Mouse (Mus musculus) stomach, postnatal 0 days (tissue): Measurements from ENCODE around the gene Pced1a. TPM values are rescaled to one million over a fixed set of nuclear protein-coding genes. Genes with fewer than 3 reads are reported as not detected.
A peak's percentile ranks its signal among the peaks of the same experiment; 100 is the strongest.

Experiments
- ATAC-seq: fragments of 200-750 bp; cut with Nextera tagmentation; 2 replicates; pipeline ENCODE4 v1.8.0; 2017; ENCODE audit not compliant: low FRiP score, low TSS enrichment
- DNase-seq: peaks from one replicate; pipeline ENCODE4 v3.0.0-alpha.2; 2016; ENCODE audit warnings: low spot score
- H3K27ac ChIP-seq: fragments of 300-500 bp; sonication (generic); replicated peaks from 2 replicates; pipeline ENCODE4 v1.5.1; 2014; ENCODE audit warnings: mild to moderate bottlenecking, control low read depth
- H3K27me3 ChIP-seq: fragments of 300-500 bp; sonication (generic); 2 replicates; pipeline ENCODE4 v1.6.1; 2014; ENCODE audit warnings: low read length; ENCODE audit not compliant: control insufficient read depth, insufficient read depth
- H3K36me3 ChIP-seq: fragments of 300-500 bp; sonication (generic); 2 replicates; pipeline ENCODE4 v1.6.1; 2014; ENCODE audit warnings: low read length, mixed read lengths; ENCODE audit not compliant: control insufficient read depth, insufficient read depth
- H3K4me1 ChIP-seq: fragments of 300-500 bp; sonication (generic); replicated peaks from 2 replicates; pipeline ENCODE4 v1.6.1; 2014; ENCODE audit warnings: antibody characterized with exemption; ENCODE audit not compliant: control insufficient read depth, insufficient read depth
- H3K4me2 ChIP-seq: fragments of 300-500 bp; sonication (generic); replicated peaks from 2 replicates; pipeline ENCODE4 v1.6.1; 2014; ENCODE audit warnings: low read depth, mild to moderate bottlenecking, control low read depth, moderate library complexity
- H3K4me3 ChIP-seq: fragments of 300-500 bp; sonication (generic); 2 replicates; pipeline ENCODE4 v1.5.1; 2014; ENCODE audit warnings: low read depth, low read length, control low read depth
- H3K9ac ChIP-seq: fragments of 300-500 bp; sonication (generic); 2 replicates; pipeline ENCODE4 v1.6.1; 2014; ENCODE audit warnings: mild to moderate bottlenecking, low read length, control low read depth, mixed read lengths
- H3K9me3 ChIP-seq: fragments of 300-500 bp; sonication (generic); 2 replicates; pipeline ENCODE4 v1.6.1; 2016; ENCODE audit warnings: low read length; ENCODE audit not compliant: control insufficient read depth
- CTCF ChIP-seq: IDR thresholded peaks from 2 replicates; pipeline ENCODE4 v1.5.1; 2016; ENCODE audit warnings: antibody characterized with exemption, low read depth, mild to moderate bottlenecking, moderate library complexity
- EP300 ChIP-seq: optimal IDR thresholded peaks from 2 replicates; pipeline ENCODE3; 2016; ENCODE audit warnings: antibody characterized with exemption
- whole genome bisulfite sequencing: fragments of 180-500 bp; shearing (Covaris S2); extraction: QIAGEN DNeasy Blood & Tissue Kit; methylation state at CpG from one replicate; pipeline ENCODE4 v1.1.7; 2014; 5-methylcytosine and 5-hydroxymethylcytosine counted together
- polyA plus RNA-seq: library from polyadenylated mRNA; unstranded; fragments of >200 nt; fragmentation: Nextera tagmentation; extraction: Ambion mirVana; gene quantifications from 2 replicates; pipeline ENCODE4 v1.2.1, GENCODE M21; 2015

The Pced1a gene
- polyA plus RNA-seq, 1 experiment from 2014 or later, result 4.4 TPM

DNA sequence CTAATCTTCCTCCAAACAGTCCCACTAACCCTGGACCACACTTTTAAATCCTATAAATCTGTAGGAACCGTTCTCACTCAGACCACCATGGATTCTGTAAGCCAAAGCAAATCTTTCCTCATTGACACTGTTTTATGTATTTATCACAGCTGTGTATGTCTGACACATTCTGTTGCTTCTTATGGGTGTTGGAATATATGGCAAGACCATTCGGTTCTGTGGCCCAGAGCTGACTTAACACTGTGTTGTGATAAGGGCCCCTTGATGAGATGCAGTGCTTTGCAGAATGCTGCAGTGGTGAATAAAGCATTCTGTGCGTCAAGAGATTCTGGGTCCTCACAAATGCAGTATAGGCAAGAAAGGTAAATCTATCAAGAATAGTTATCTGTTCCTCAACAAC is 7.7 kb upstream of the Pced1a start:
- Histone ChIP-seq H3K4me1 (no peaks in the 10 kb centered on the region), H3K4me3 (no peak overlapping the region), H3K36me3 (no peaks in the 10 kb centered on the region; the same call in 1 of the 2 replicates), H3K27ac (no peak overlapping the region), H3K4me2 (no peak overlapping the region), H3K9ac (no peak overlapping the region), H3K9me3 (no peaks in the 10 kb centered on the region), H3K27me3 (no peaks in the 10 kb centered on the region)
- no peak for TF ChIP-seq CTCF
- no peak for TF ChIP-seq EP300
- 67% methylated on average over 3 of the region's 3 CpGs for WGBS
- no peak for DNase-seq
- ATAC-seq, result no peak

DNA sequence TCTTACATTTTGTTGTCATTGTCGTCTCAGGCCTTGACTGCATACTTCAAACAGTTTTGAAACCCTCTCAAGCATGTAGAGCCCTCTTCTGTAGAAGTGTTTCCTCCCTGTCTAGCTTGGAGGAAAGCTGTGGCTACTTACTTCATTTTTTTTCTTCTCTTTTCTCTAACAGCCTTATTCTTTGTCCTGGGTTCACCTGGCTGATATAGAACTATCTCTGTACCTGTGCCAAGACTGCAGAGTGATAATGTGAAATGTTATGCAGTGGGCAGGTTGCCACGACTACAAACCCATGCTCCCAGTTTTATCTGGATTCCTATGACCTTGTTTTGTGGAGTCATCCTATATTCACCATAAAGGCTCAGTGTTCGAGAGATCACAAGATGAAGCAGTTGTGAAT is 6.0 kb upstream of the Pced1a start:
- Histone ChIP-seq H3K9ac (no peak overlapping the region), H3K4me2 (no peak overlapping the region), H3K4me1 (no peaks in the 10 kb centered on the region), H3K9me3 (no peaks in the 10 kb centered on the region), H3K4me3 (no peak overlapping the region), H3K27me3 (no peaks in the 10 kb centered on the region), H3K27ac (no peak overlapping the region), H3K36me3 (no peaks in the 10 kb centered on the region; the same call in 1 of the 2 replicates)
- no peak for DNase-seq
- WGBS, result 66% methylated on average over 3 of the region's 3 CpGs
- TF ChIP-seq EP300 (no peak), CTCF (no peak)
- ATAC-seq, result no peak

DNA sequence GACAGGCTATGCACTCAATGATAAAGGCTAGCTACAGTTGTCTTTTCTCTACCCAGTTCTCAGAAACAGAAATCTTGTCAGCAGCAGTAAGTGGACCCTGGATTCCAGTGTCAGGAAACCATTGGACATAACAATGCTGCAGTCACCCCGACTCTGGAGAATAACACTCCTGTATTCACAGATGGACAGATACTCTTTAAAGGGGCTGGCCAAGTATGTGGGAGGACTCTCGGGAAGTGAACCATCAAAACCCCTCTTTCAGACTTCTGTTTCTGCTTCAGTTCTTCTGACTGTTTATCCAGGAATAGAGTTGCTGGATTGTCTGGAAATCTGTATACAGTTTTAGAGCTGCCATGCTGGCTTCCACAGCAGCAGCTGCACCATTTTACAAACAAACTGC is 5.3 kb upstream of the Pced1a start:
- H3K9me3 ChIP-seq, result no peaks in the 10 kb centered on the region
- no peak for ATAC-seq
- H3K27me3 ChIP-seq, result no peaks in the 10 kb centered on the region
- no peak overlapping the region for H3K4me2 ChIP-seq
- H3K9ac ChIP-seq, result no peak overlapping the region
- DNase-seq, result no peak
- H3K4me1 ChIP-seq, result peaks cover 4% of the 10 kb centered on the region; the same call in 1 of the 2 replicates
- 57% methylated on average over 2 of the region's 2 CpGs for WGBS
- no peak overlapping the region; the same call in 1 of the 2 replicates for H3K27ac ChIP-seq
- TF ChIP-seq EP300 (no peak), CTCF (no peak)
- no peaks in the 10 kb centered on the region; the same call in 1 of the 2 replicates for H3K36me3 ChIP-seq
- H3K4me3 ChIP-seq, result no peak overlapping the region

DNA sequence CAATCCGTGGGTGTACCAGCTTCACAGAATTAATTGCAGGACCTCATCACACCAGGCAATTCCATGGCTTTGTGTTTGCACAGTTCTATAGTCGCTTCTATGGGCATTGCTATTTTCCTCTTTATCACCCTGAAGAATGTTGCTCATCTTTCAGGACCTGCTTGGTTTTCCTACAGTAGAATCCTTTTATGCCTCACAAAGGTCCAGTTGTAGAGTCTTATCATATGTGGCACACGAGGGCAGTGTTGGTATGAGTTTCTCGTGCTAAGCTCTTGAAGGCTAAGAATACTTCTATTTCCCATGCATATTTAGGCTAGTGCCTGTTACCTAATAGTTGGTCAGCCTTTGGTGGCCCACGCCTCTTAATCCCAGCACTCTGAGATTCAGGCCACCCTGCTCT is 611 bp upstream of the Pced1a start:
- no peaks in the 10 kb centered on the region for H3K9me3 ChIP-seq
- ATAC-seq, result no peak
- DNase-seq, result no peak

DNA sequence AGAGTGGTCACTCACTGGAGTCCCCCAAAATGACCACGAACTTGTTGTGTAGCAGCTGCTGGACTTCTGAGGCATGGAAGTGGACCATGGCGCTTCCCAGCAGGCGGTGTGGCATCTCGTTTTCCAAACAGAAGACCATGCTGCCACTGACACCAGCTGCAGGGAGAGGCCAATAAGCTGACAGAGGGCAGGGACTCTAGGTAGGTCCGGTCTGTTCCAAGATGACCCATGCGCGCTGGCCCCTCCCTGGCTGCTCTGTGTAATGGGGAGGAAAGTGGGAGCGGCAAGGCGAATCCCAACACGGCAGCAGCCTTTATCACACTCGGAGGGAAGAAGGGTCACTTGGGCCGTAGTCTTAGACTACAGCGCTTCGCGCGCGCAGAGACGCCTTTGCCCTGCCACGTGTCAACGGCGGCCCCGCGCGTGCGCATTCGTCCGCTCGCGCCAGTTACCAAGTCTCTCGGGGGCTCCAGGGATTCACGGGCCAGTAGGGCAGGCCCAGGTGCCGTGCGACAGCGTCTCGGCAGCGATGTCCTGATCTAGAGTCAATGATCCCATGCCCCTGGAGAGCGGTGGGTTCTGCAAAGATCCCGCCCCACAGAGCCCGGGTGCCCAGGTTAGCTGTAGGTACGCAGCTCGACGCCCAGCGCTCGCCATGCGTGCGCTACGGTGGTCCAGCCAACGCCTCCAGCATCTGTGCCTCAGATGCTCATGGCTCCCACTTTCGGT is 940 bp downstream of the Pced1a start:
- Histone ChIP-seq H3K9ac (peak overlapping the region; percentile 88), H3K4me3 (peak overlapping the region; percentile 81), H3K9me3 (no peaks in the 10 kb centered on the region), H3K4me1 (peaks cover 4% of the 10 kb centered on the region; the same call in 1 of the 2 replicates), H3K27ac (peak overlapping the region; percentile 92), H3K36me3 (peaks cover 3% of the 10 kb centered on the region; the same call in 1 of the 2 replicates), H3K4me2 (peak overlapping the region; percentile 90), H3K27me3 (no peaks in the 10 kb centered on the region)
- WGBS, result 14% methylated on average over 49 of the region's 49 CpGs
- peak; percentile 79 for DNase-seq
- ATAC-seq, result peak; percentile 67
- no peak for TF ChIP-seq CTCF
- no peak for TF ChIP-seq EP300

More for the DNA sequence above, 611 bp upstream of the Pced1a start:
- no peak for TF ChIP-seq EP300
- TF ChIP-seq CTCF, result peak; percentile 61
- Histone ChIP-seq H3K27me3 (no peaks in the 10 kb centered on the region), H3K36me3 (no peaks in the 10 kb centered on the region), H3K4me1 (peaks cover 4% of the 10 kb centered on the region; the same call in 1 of the 2 replicates), H3K4me3 (peak overlapping the region; percentile 81), H3K9ac (peak overlapping the region; percentile 88), H3K4me2 (peak overlapping the region; percentile 90), H3K27ac (no peak overlapping the region)
- 27% methylated on average over 5 of the region's 5 CpGs for WGBS
